Comparison of ENCODE assay signal across 12 mouse cellular contexts in genomic region chr6:118742701-118743100, GRCm38 (mm10).
"Had no signal": no experiment of that assay in that cellular context is flagged by ENCODE, and none has a peak within 500 bp of the region (broad histone marks: within the 10 kb centered on the region; RNA-seq: fewer than 3 reads in every experiment).

No protein-coding gene starts in this region.

- DNase-seq: gastrocnemius, adult 2 months; gastrocnemius, postnatal 10 days; gastrocnemius, postnatal 25 days; heart, adult 18-20 months; heart, postnatal 10 days; heart, postnatal 4 days; kidney, adult 18-20 months; kidney, adult 8-10 months; kidney, postnatal 10 days; kidney, postnatal 25 days; kidney, postnatal 4 days; left cerebral cortex, postnatal 4 days had no signal
